Mouse (Mus musculus) midbrain, embryonic 10.5 days (tissue): ENCODE data around the gene Slc17a9. TPM values are rescaled to one million over a fixed set of nuclear protein-coding genes. Genes with fewer than 3 reads are reported as not detected.

Experiments
- DNase-seq: peaks from one replicate; pipeline ENCODE4 v3.0.0-alpha.2; 2017; ENCODE audit warnings: low spot score
- H3K27ac ChIP-seq: fragments of 300-500 bp; sonication (generic); replicated peaks from 2 replicates; pipeline ENCODE4 v1.5.1; 2016; ENCODE audit warnings: mild to moderate bottlenecking
- H3K27me3 ChIP-seq: fragments of 300-500 bp; sonication (generic); 2 replicates; pipeline ENCODE4 v1.6.1; 2016; ENCODE audit warnings: low read depth, mild to moderate bottlenecking; ENCODE audit not compliant: poor library complexity, severe bottlenecking
- H3K36me3 ChIP-seq: fragments of 300-500 bp; sonication (generic); 2 replicates; pipeline ENCODE4 v1.6.1; 2016; ENCODE audit warnings: mild to moderate bottlenecking, moderate library complexity
- H3K4me1 ChIP-seq: fragments of 300-500 bp; sonication (generic); 2 replicates; pipeline ENCODE4 v1.6.1; 2016
- H3K4me3 ChIP-seq: fragments of 300-500 bp; sonication (generic); 2 replicates; pipeline ENCODE4 v1.5.1; 2016; ENCODE audit warnings: mild to moderate bottlenecking, moderate library complexity
- H3K9me3 ChIP-seq: fragments of 300-500 bp; sonication (generic); replicated peaks from 2 replicates; pipeline ENCODE4 v1.6.1; 2016; ENCODE audit warnings: mild to moderate bottlenecking
- WGBS: fragments of 180-500 bp; shearing (Covaris S2); methylation state at CpG from one replicate; pipeline ENCODE4 v1.1.7; 2016; 5-methylcytosine and 5-hydroxymethylcytosine counted together
- polyA plus RNA-seq: library from polyadenylated mRNA; unstranded; fragments of >200 nt; fragmentation: Nextera tagmentation; extraction: Ambion mirVana; gene quantifications from 2 replicates; pipeline ENCODE4 v1.2.1, GENCODE M21; 2016

Slc17a9 gene
- polyA plus RNA-seq, 1 experiment from 2014 or later, result 0.43 TPM

GRCm38 (mm10) chr2:180702701-180703149 is 22.3 kb upstream of the Slc17a9 start:
- Histone ChIP-seq H3K4me3 (peak overlapping the region; percentile 82), H3K27me3 (no peaks in the 10 kb centered on the region), H3K36me3 (peaks cover 28% of the 10 kb centered on the region), H3K27ac (peak overlapping the region; percentile 99), H3K4me1 (peaks cover 39% of the 10 kb centered on the region), H3K9me3 (no peaks in the 10 kb centered on the region)
- 33% methylated on average over 4 of the region's 4 CpGs for WGBS
- no peak for DNase-seq

DNA sequence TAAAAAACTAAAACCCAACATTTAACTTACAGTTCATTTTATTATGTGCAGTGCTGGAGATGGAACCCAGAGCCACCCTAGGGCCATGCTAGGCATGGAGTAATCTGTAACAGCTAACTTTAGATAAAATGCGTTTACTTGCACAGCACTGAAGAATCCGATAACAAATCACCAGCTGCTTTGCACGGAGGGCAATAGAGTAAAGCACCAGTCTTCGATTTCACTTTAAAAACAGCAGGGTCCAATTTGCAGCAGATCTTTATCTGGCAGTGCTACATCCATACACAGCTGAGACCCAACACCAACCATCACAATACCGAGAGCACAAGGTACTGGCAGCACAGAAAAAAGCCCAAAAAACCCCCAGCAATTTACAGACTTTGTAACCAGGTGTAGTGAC is 21.9 kb upstream of the Slc17a9 start:
- Histone ChIP-seq H3K4me1 (peaks cover 41% of the 10 kb centered on the region), H3K27ac (no peak overlapping the region; the same call in 1 of the 2 replicates), H3K9me3 (no peaks in the 10 kb centered on the region), H3K4me3 (peak overlapping the region; percentile 82; the same call in 1 of the 2 replicates), H3K27me3 (no peaks in the 10 kb centered on the region), H3K36me3 (peaks cover 28% of the 10 kb centered on the region)
- DNase-seq, result no peak
- WGBS, result 80% methylated on average over 5 of the region's 5 CpGs

GRCm38 (mm10) chr2:180703645-180704359 is 21.3 kb upstream of the Slc17a9 start:
- peaks cover 28% of the 10 kb centered on the region for H3K36me3 ChIP-seq

GRCm38 (mm10) chr2:180704591-180704990 is 20.5 kb upstream of the Slc17a9 start:
- Histone ChIP-seq H3K4me3 (no peak overlapping the region), H3K9me3 (no peaks in the 10 kb centered on the region), H3K4me1 (peaks cover 44% of the 10 kb centered on the region), H3K27ac (no peak overlapping the region), H3K36me3 (peaks cover 28% of the 10 kb centered on the region), H3K27me3 (no peaks in the 10 kb centered on the region)
- 94% methylated on average over 8 of the region's 8 CpGs for WGBS
- DNase-seq, result no peak

More at GRCm38 (mm10) chr2:180703645-180704359, 21.3 kb upstream of the Slc17a9 start:
- Histone ChIP-seq H3K4me3 (no peak overlapping the region), H3K9me3 (no peaks in the 10 kb centered on the region), H3K27ac (no peak overlapping the region), H3K27me3 (no peaks in the 10 kb centered on the region), H3K4me1 (peaks cover 47% of the 10 kb centered on the region)
- 82% methylated on average over 3 of the region's 3 CpGs for WGBS
- DNase-seq, result no peak

DNA sequence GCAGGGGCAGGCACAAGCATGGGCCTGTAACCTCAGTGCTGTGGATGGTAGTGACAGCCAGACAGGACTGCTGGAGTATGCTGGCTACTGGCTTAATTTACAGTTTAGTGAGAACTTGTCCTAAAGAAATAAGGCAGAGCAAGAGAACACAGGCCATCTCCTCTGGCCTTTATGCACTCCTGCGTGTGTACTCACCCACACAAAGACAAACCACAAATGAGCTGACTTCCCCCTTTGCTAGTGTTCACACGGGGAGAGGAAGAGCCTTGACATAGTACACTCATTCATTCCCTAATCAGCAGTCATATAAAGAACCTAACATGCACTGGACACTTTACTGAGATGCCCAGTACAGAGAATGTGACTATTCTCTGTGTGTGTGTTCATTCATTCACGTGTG is 20.0 kb upstream of the Slc17a9 start:
- DNase-seq, result no peak
- WGBS, result 88% methylated on average over 3 of the region's 3 CpGs
- H3K9me3 ChIP-seq, result no peaks in the 10 kb centered on the region

GRCm38 (mm10) chr2:180705975-180706374 is 19.1 kb upstream of the Slc17a9 start:
- H3K4me1 ChIP-seq, result peaks cover 34% of the 10 kb centered on the region
- H3K9me3 ChIP-seq, result no peaks in the 10 kb centered on the region
- peak overlapping the region; percentile 2; the same call in 1 of the 2 replicates for H3K4me3 ChIP-seq
- no peak for DNase-seq
- 89% methylated on average over 5 of the region's 5 CpGs for WGBS
- no peak overlapping the region for H3K27ac ChIP-seq
- H3K36me3 ChIP-seq, result peaks cover 28% of the 10 kb centered on the region
- no peaks in the 10 kb centered on the region for H3K27me3 ChIP-seq

More for the DNA sequence above, 20.0 kb upstream of the Slc17a9 start:
- peaks cover 28% of the 10 kb centered on the region for H3K36me3 ChIP-seq
- H3K4me3 ChIP-seq, result no peak overlapping the region
- no peak overlapping the region for H3K27ac ChIP-seq
- H3K27me3 ChIP-seq, result no peaks in the 10 kb centered on the region
- peaks cover 39% of the 10 kb centered on the region for H3K4me1 ChIP-seq

- peaks cover 30% of the 10 kb centered on the region for H3K4me1 ChIP-seq
- H3K9me3 ChIP-seq, result no peaks in the 10 kb centered on the region
- peaks cover 50% of the 10 kb centered on the region for H3K36me3 ChIP-seq
- H3K4me3 ChIP-seq, result peak overlapping the region; percentile 78
- DNase-seq, result no peak
- no peaks in the 10 kb centered on the region for H3K27me3 ChIP-seq
- WGBS, result under 1% methylated on average over 39 of the region's 39 CpGs
- H3K27ac ChIP-seq, result peak overlapping the region; percentile 98
Observed at GRCm38 (mm10) chr2:180709023-180709922, 15.8 kb upstream of the Slc17a9 start.

DNA sequence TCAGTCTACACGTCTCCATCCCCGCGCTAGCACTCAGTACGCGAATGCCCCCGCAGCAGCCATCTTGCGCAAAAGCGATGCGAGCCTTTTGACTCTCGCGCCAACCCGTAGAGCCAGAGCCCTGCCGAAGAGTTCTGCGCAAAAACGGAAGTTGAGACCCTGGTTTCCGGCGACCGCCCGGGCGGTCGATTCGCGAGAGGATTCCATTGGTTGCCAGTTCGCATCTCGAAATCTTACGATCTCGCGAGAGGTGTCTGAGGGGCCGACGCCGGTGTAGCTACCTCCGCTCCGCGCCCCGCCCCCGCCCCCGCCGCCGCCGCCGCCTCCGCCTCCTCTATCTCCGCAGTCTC is 15.2 kb upstream of the Slc17a9 start, which contains the start of the genes Dido1 and Gid8:
TSS of gene Dido1 (minus strand) at position 77 of the 350 bp plus-strand sequence.
TSS of gene Gid8 (plus strand) at position 195 of the 350 bp plus-strand sequence.
- peaks cover 52% of the 10 kb centered on the region for H3K36me3 ChIP-seq
- no peaks in the 10 kb centered on the region for H3K9me3 ChIP-seq
- H3K4me3 ChIP-seq, result peak within 1 kb of the TSS; percentile 78
- DNase-seq, result peak; percentile 98
- peaks cover 30% of the 10 kb centered on the region for H3K4me1 ChIP-seq
- H3K27ac ChIP-seq, result peak within 1 kb of the TSS; percentile 98
- H3K27me3 ChIP-seq, result no peaks in the 10 kb centered on the region
- under 1% methylated on average over 42 of the region's 43 CpGs for WGBS

GRCm38 (mm10) chr2:180710276-180711155 is 14.5 kb upstream of the Slc17a9 start:
- DNase-seq, result no peak
- 2% methylated on average over 64 of the region's 64 CpGs for WGBS

GRCm38 (mm10) chr2:180711527-180711926 is 13.5 kb upstream of the Slc17a9 start:
- Histone ChIP-seq H3K27me3 (no peaks in the 10 kb centered on the region), H3K9me3 (no peaks in the 10 kb centered on the region), H3K4me1 (peaks cover 30% of the 10 kb centered on the region), H3K27ac (peak overlapping the region; percentile 98; the same call in 1 of the 2 replicates), H3K4me3 (peak overlapping the region; percentile 78), H3K36me3 (peaks cover 49% of the 10 kb centered on the region)
- DNase-seq, result no peak
- 72% methylated on average over 4 of the region's 4 CpGs for WGBS

More at GRCm38 (mm10) chr2:180710276-180711155, 14.5 kb upstream of the Slc17a9 start:
- Histone ChIP-seq H3K9me3 (no peaks in the 10 kb centered on the region), H3K36me3 (peaks cover 49% of the 10 kb centered on the region), H3K27ac (peak overlapping the region; percentile 98), H3K4me1 (peaks cover 30% of the 10 kb centered on the region), H3K27me3 (no peaks in the 10 kb centered on the region), H3K4me3 (peak overlapping the region; percentile 78)

DNA sequence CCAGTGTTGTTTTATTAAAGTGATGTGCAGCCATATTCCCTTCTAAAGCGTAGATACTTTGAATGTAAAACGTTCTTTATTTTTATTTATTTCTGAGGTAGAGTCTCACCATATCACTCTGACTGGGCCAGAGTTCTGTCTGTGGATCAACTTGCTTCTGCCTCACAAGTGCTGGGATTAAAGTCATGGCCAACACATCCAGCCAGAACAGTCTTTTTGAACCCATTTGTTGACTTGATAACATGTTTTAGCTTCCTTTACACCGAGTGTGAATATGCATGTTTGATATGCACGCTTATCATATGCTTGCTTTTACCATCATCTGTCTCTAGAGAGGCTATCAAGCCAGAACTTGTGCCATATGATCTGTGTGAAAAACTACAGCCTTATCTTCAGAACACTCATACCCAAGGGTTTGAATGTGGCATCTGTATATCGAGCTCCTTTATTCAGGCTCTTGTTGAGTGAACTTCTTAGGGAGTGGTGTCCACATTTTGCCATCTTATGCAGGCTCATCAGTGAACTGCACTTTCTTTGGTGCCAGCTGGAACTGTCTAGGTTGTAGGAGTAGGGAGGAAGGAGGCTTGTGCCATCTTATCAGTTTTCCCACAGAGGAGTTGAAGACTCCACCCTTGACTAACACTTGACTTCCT is 12.9 kb upstream of the Slc17a9 start:
- WGBS, result 93% methylated on average over 5 of the region's 5 CpGs

More for the DNA sequence above, 12.9 kb upstream of the Slc17a9 start:
- H3K4me1 ChIP-seq, result peaks cover 30% of the 10 kb centered on the region
- H3K27ac ChIP-seq, result no peak overlapping the region
- H3K36me3 ChIP-seq, result peaks cover 49% of the 10 kb centered on the region
- no peak overlapping the region for H3K4me3 ChIP-seq
- no peaks in the 10 kb centered on the region for H3K27me3 ChIP-seq
- no peaks in the 10 kb centered on the region for H3K9me3 ChIP-seq
- no peak for DNase-seq
